Mouse (Mus musculus): ENCODE measurements around the gene Olfr356. TPM values are rescaled to one million over a fixed set of nuclear protein-coding genes. Genes with fewer than 3 reads are reported as not detected.

Gene Olfr356
- polyA plus RNA-seq (2014; fragmentation: Nextera tagmentation; extraction: Ambion mirVana), result not detected in 2 replicates

GRCm38 (mm10) chr2:36936821-36937220, at the start of gene Olfr356:
TSS of gene Olfr356 (plus strand) at chr2:36937121.
- WGBS, result 70% methylated on average over 2 of the region's 2 CpGs
- Histone ChIP-seq H3K9me3 (ENCODE audit: control insufficient read depth, low read length) (no peaks in the 10 kb centered on the region), H3K4me2 (ENCODE audit: low read length) (no peak within 1 kb of the TSS), H3K4me3 (ENCODE audit: low read depth, low read length) (no peak within 1 kb of the TSS), H3K9ac (ENCODE audit: low read length) (no peak within 1 kb of the TSS), H3K27me3 (replicated peaks; ENCODE audit: control insufficient read depth, insufficient read depth, low read length) (no peaks in the 10 kb centered on the region), H3K4me1 (replicated peaks; ENCODE audit: control insufficient read depth, insufficient read depth, low read length) (no peaks in the 10 kb centered on the region), H3K36me3 (ENCODE audit: control insufficient read depth, insufficient read depth, low read length) (no peaks in the 10 kb centered on the region), H3K27ac (ENCODE audit: low read depth) (no peak within 1 kb of the TSS)
- DNase-seq (ENCODE audit: low spot score), result no peak
- no peak for ATAC-seq (replicated peaks; ENCODE audit: low FRiP score, low TSS enrichment, low read depth)

GRCm38 (mm10) chr2:36892836-36893235, 44.1 kb upstream of the Olfr356 start, which contains the start of gene Olfr353:
TSS of gene Olfr353 (minus strand) at chr2:36892936.
- Histone ChIP-seq H3K27me3 (replicated peaks; ENCODE audit: control insufficient read depth, insufficient read depth, low read length) (no peaks in the 10 kb centered on the region), H3K4me2 (ENCODE audit: low read length) (no peak within 1 kb of the TSS), H3K9me3 (ENCODE audit: control insufficient read depth, low read length) (no peaks in the 10 kb centered on the region), H3K4me1 (replicated peaks; ENCODE audit: control insufficient read depth, insufficient read depth, low read length) (no peaks in the 10 kb centered on the region), H3K36me3 (ENCODE audit: control insufficient read depth, insufficient read depth, low read length) (no peaks in the 10 kb centered on the region), H3K27ac (ENCODE audit: low read depth) (no peak within 1 kb of the TSS), H3K9ac (ENCODE audit: low read length) (no peak within 1 kb of the TSS), H3K4me3 (ENCODE audit: low read depth, low read length) (no peak within 1 kb of the TSS)
- DNase-seq (ENCODE audit: low spot score) (no peak), ATAC-seq (replicated peaks; ENCODE audit: low FRiP score, low TSS enrichment, low read depth) (no peak)

- ATAC-seq (replicated peaks; ENCODE audit: low FRiP score, low TSS enrichment, low read depth) (no peak), DNase-seq (ENCODE audit: low spot score) (no peak)
- Histone ChIP-seq H3K36me3 (ENCODE audit: control insufficient read depth, insufficient read depth, low read length) (no peaks in the 10 kb centered on the region), H3K27me3 (replicated peaks; ENCODE audit: control insufficient read depth, insufficient read depth, low read length) (no peaks in the 10 kb centered on the region), H3K4me3 (ENCODE audit: low read depth, low read length) (no peak overlapping the region), H3K9ac (ENCODE audit: low read length) (no peak overlapping the region), H3K4me1 (replicated peaks; ENCODE audit: control insufficient read depth, insufficient read depth, low read length) (no peaks in the 10 kb centered on the region), H3K27ac (ENCODE audit: low read depth) (no peak overlapping the region), H3K4me2 (ENCODE audit: low read length) (no peak overlapping the region), H3K9me3 (ENCODE audit: control insufficient read depth, low read length) (no peaks in the 10 kb centered on the region)
Measured at GRCm38 (mm10) chr2:36897114-36897513, 39.8 kb upstream of the Olfr356 start.

- no peaks in the 10 kb centered on the region for H3K9me3 ChIP-seq (ENCODE audit: control insufficient read depth, low read length)
- no peak within 1 kb of the TSS for H3K4me2 ChIP-seq (ENCODE audit: low read length)
- H3K9ac ChIP-seq (ENCODE audit: low read length), result no peak within 1 kb of the TSS
- ATAC-seq (replicated peaks; ENCODE audit: low FRiP score, low TSS enrichment, low read depth) (no peak), DNase-seq (ENCODE audit: low spot score) (no peak)
- H3K27ac ChIP-seq (ENCODE audit: low read depth), result no peak within 1 kb of the TSS
- no peak within 1 kb of the TSS for H3K4me3 ChIP-seq (ENCODE audit: low read depth, low read length)
- H3K4me1 ChIP-seq (replicated peaks; ENCODE audit: control insufficient read depth, insufficient read depth, low read length), result no peaks in the 10 kb centered on the region
- no peaks in the 10 kb centered on the region for H3K27me3 ChIP-seq (replicated peaks; ENCODE audit: control insufficient read depth, insufficient read depth, low read length)
- H3K36me3 ChIP-seq (ENCODE audit: control insufficient read depth, insufficient read depth, low read length), result no peaks in the 10 kb centered on the region
Measured at GRCm38 (mm10) chr2:36905380-36905779, 31.5 kb upstream of the Olfr356 start, which contains the start of gene Olfr354. TSS of gene Olfr354 (plus strand) at chr2:36905680.

GRCm38 (mm10) chr2:36928797-36929196, 8.1 kb upstream of the Olfr356 start, which contains the start of gene Olfr355:
TSS of gene Olfr355 (minus strand) at chr2:36928897.
- Histone ChIP-seq H3K9ac (ENCODE audit: low read length) (no peak within 1 kb of the TSS), H3K4me3 (ENCODE audit: low read depth, low read length) (no peak within 1 kb of the TSS), H3K9me3 (ENCODE audit: control insufficient read depth, low read length) (no peaks in the 10 kb centered on the region), H3K4me1 (replicated peaks; ENCODE audit: control insufficient read depth, insufficient read depth, low read length) (no peaks in the 10 kb centered on the region), H3K4me2 (ENCODE audit: low read length) (no peak within 1 kb of the TSS), H3K36me3 (ENCODE audit: control insufficient read depth, insufficient read depth, low read length) (no peaks in the 10 kb centered on the region), H3K27me3 (replicated peaks; ENCODE audit: control insufficient read depth, insufficient read depth, low read length) (no peaks in the 10 kb centered on the region), H3K27ac (ENCODE audit: low read depth) (no peak within 1 kb of the TSS)
- ATAC-seq (replicated peaks; ENCODE audit: low FRiP score, low TSS enrichment, low read depth), result no peak
- no peak for DNase-seq (ENCODE audit: low spot score)

Other genes with a start within 250 kb of the Olfr356 start
- not detected in 2 replicates for gene Olfr347, start 205.2 kb upstream of the Olfr356 start, polyA plus RNA-seq (2014; fragmentation: Nextera tagmentation; extraction: Ambion mirVana)
- not detected in 2 replicates for gene Olfr348, start 152.8 kb upstream of the Olfr356 start, polyA plus RNA-seq (2014; fragmentation: Nextera tagmentation; extraction: Ambion mirVana)
- gene Olfr50, start 146.6 kb upstream of the Olfr356 start, polyA plus RNA-seq (2014; fragmentation: Nextera tagmentation; extraction: Ambion mirVana), result not detected in 2 replicates
- not detected in 2 replicates for gene Olfr3, start 120.1 kb upstream of the Olfr356 start, polyA plus RNA-seq (2014; fragmentation: Nextera tagmentation; extraction: Ambion mirVana)
- not detected in 2 replicates for gene Olfr350, start 90.8 kb upstream of the Olfr356 start, polyA plus RNA-seq (2014; fragmentation: Nextera tagmentation; extraction: Ambion mirVana)
- gene Olfr351, start 74.5 kb upstream of the Olfr356 start, polyA plus RNA-seq (2014; fragmentation: Nextera tagmentation; extraction: Ambion mirVana), result not detected in 2 replicates
- not detected in 2 replicates for gene Olfr352, start 68.7 kb upstream of the Olfr356 start, polyA plus RNA-seq (2014; fragmentation: Nextera tagmentation; extraction: Ambion mirVana)
- gene Olfr353, start 44.2 kb upstream of the Olfr356 start, polyA plus RNA-seq (2014; fragmentation: Nextera tagmentation; extraction: Ambion mirVana), result not detected in 2 replicates
- gene Olfr354, start 31.4 kb upstream of the Olfr356 start, polyA plus RNA-seq (2014; fragmentation: Nextera tagmentation; extraction: Ambion mirVana), result not detected in 2 replicates
- gene Olfr355, start 8.2 kb upstream of the Olfr356 start, polyA plus RNA-seq (2014; fragmentation: Nextera tagmentation; extraction: Ambion mirVana), result not detected in 2 replicates
- gene Olfr357, start 56.7 kb downstream of the Olfr356 start, polyA plus RNA-seq (2014; fragmentation: Nextera tagmentation; extraction: Ambion mirVana), result not detected in 2 replicates
- not detected in 2 replicates for gene Olfr358, start 72.2 kb downstream of the Olfr356 start, polyA plus RNA-seq (2014; fragmentation: Nextera tagmentation; extraction: Ambion mirVana)
- not detected in 2 replicates for gene Olfr360, start 128.6 kb downstream of the Olfr356 start, polyA plus RNA-seq (2014; fragmentation: Nextera tagmentation; extraction: Ambion mirVana)
- not detected in 2 replicates for gene Olfr361, start 152.2 kb downstream of the Olfr356 start, polyA plus RNA-seq (2014; fragmentation: Nextera tagmentation; extraction: Ambion mirVana)
- not detected in 2 replicates for gene Olfr362, start 180.8 kb downstream of the Olfr356 start, polyA plus RNA-seq (2014; fragmentation: Nextera tagmentation; extraction: Ambion mirVana)
- not detected in 2 replicates for gene Olfr364-ps1, start 202.2 kb downstream of the Olfr356 start, polyA plus RNA-seq (2014; fragmentation: Nextera tagmentation; extraction: Ambion mirVana)

All from intestine, embryonic 14.5 days (tissue).